Comparison of ENCODE assay signal across 11 mouse cellular contexts in the genomic region with DNA sequence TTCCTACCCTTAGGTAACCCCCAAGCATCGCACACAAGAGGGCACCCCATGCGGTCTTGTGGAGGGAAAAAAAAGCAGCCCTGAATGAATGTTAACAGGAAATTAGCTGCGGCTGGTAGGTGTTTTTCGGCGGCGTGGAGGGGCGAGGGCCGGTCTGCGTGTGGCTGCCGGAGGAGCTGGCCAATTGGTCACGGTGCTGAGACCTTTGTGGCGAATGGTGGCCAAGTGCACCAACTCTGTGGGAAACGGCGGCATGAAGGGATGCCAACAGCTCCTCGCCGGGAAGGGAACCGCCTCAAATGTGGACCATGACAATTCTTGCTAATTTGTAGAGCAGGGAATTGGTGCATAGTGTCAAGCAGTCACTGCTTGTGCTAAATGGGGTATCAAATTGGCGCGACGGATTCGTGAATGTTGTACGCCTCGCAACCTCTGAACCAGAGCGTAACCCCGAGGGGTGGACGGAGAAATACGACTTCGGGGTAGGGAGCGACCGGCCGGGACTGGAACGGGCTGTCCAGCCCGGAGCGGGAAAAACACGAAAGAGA. TPM values are rescaled to one million over a fixed set of nuclear protein-coding genes. Genes with fewer than 3 reads are reported as not detected.
DNase-seq lines count a peak whose midpoint lies in the region; ATAC-seq and TF ChIP-seq lines count a peak whose summit lies in the region.
"Had no signal": no experiment of that assay in that cellular context is flagged by ENCODE, and none has a peak within 500 bp of the region (broad histone marks: within the 10 kb centered on the region; RNA-seq: fewer than 3 reads in every experiment).

No protein-coding gene starts in this region.

- no peak for ATAC-seq in heart, embryonic 16.5 days (replicated peaks; ENCODE audit: extremely low read depth, insufficient read depth, low FRiP score)
- ATAC-seq in forebrain, postnatal 0 days = no peak
- ATAC-seq in midbrain, embryonic 13.5 days = no peak
- ATAC-seq in frontal cortex, adult (ENCODE audit: low TSS enrichment) = no peak

- peaks cover 13% of the 10 kb centered on the region for H3K4me1 ChIP-seq in heart, embryonic 16.5 days (ENCODE audit: control insufficient read depth, insufficient read depth, low read length)
- H3K4me1 ChIP-seq in ES-Bruce4 (ENCODE audit: control insufficient read depth, insufficient read depth, low read length) = no peaks in the 10 kb centered on the region
- H3K4me1 ChIP-seq in forebrain, postnatal 0 days (ENCODE audit: insufficient read depth) = no peaks in the 10 kb centered on the region
- peaks cover 67% of the 10 kb centered on the region for H3K4me1 ChIP-seq in midbrain, embryonic 13.5 days (replicated peaks)

- peaks cover 74% of the 10 kb centered on the region for H3K27me3 ChIP-seq in heart, embryonic 16.5 days (ENCODE audit: control insufficient read depth, insufficient read depth, low read length)
- H3K27me3 ChIP-seq in ES-Bruce4 (ENCODE audit: control insufficient read depth, insufficient read depth, low read length, poor library complexity, severe bottlenecking) = peaks cover 54% of the 10 kb centered on the region
- peaks cover 94% of the 10 kb centered on the region for H3K27me3 ChIP-seq in forebrain, postnatal 0 days (ENCODE audit: insufficient read depth, low read length)
- H3K27me3 ChIP-seq in midbrain, embryonic 13.5 days = peaks cover 87% of the 10 kb centered on the region

- no peak overlapping the region for H3K27ac ChIP-seq in heart, embryonic 16.5 days (ENCODE audit: low read length)
- H3K27ac ChIP-seq in ES-Bruce4 (ENCODE audit: insufficient read depth, low read length) = no peak overlapping the region
- no peak overlapping the region for H3K27ac ChIP-seq in forebrain, postnatal 0 days (ENCODE audit: low read depth, low read length)
- peak overlapping the region; percentile 56 for H3K27ac ChIP-seq in midbrain, embryonic 13.5 days

- TF ChIP-seq POLR2A in ES-Bruce4 (IDR thresholded peaks at IDR 0.05; ENCODE audit: insufficient read depth, low read length) = no peak

- no peaks in the 10 kb centered on the region for H3K36me3 ChIP-seq in heart, embryonic 16.5 days (ENCODE audit: control insufficient read depth, insufficient read depth)
- no peaks in the 10 kb centered on the region for H3K36me3 ChIP-seq in ES-Bruce4 (ENCODE audit: control insufficient read depth, insufficient read depth, low read length, poor library complexity, severe bottlenecking)
- H3K36me3 ChIP-seq in forebrain, postnatal 0 days (ENCODE audit: insufficient read depth) = no peaks in the 10 kb centered on the region
- no peaks in the 10 kb centered on the region for H3K36me3 ChIP-seq in midbrain, embryonic 13.5 days

- 2% methylated on average over 35 of the region's 35 CpGs for WGBS in heart, embryonic 16.5 days
- WGBS in forebrain, postnatal 0 days = 2% methylated on average over 35 of the region's 35 CpGs
- under 1% methylated on average over 35 of the region's 35 CpGs for WGBS in midbrain, embryonic 13.5 days

- peak overlapping the region; percentile 48; the same call in 1 of the 2 replicates for H3K4me3 ChIP-seq in heart, embryonic 16.5 days (ENCODE audit: low read length)
- peak overlapping the region; percentile 12; the same call in 1 of the 2 replicates for H3K4me3 ChIP-seq in ES-Bruce4 (ENCODE audit: low read depth, low read length)
- no peak overlapping the region for H3K4me3 ChIP-seq in forebrain, postnatal 0 days (ENCODE audit: low read depth, low read length)
- H3K4me3 ChIP-seq in midbrain, embryonic 13.5 days (replicated peaks) = peak overlapping the region; percentile 43

- H3K4me2 ChIP-seq in heart, embryonic 16.5 days (ENCODE audit: low read depth, low read length) = peak overlapping the region; percentile 66; the same call in 1 of the 2 replicates
- no peak overlapping the region for H3K4me2 ChIP-seq in forebrain, postnatal 0 days (ENCODE audit: low read depth)
- peak overlapping the region; percentile 59 for H3K4me2 ChIP-seq in midbrain, embryonic 13.5 days (replicated peaks)

- no peak for TF ChIP-seq CTCF in ES-Bruce4 (IDR thresholded peaks at IDR 0.05; ENCODE audit: low read depth, low read length)
- no peak for TF ChIP-seq CTCF in forebrain, postnatal 0 days (IDR thresholded peaks at IDR 0.05; ENCODE audit: low read depth)

- H3K9ac ChIP-seq in heart, embryonic 16.5 days (ENCODE audit: low read length) = no peak overlapping the region
- H3K9ac ChIP-seq in ES-Bruce4 (ENCODE audit: low read depth, poor library complexity, severe bottlenecking) = no peak overlapping the region
- H3K9ac ChIP-seq in forebrain, postnatal 0 days = no peak overlapping the region
- peak overlapping the region; percentile 56 for H3K9ac ChIP-seq in midbrain, embryonic 13.5 days (replicated peaks)

- DNase-seq in heart, postnatal 10 days = no peak
- peak; percentile 43 for DNase-seq in forebrain, postnatal 0 days
- no peak for DNase-seq in spleen, postnatal 36 days (ENCODE audit: low spot score in 2 of 2)
- no peak for DNase-seq in cerebellum, adult 8-10 months

- intact Hi-C loops in heart, postnatal 10 days (cut with DNase I) = no loop called here

- TF ChIP-seq EP300 in ES-Bruce4 (IDR thresholded peaks at IDR 0.05; ENCODE audit: insufficient read depth, low read depth, low read length) = no peak

- no peaks in the 10 kb centered on the region for H3K9me3 ChIP-seq in heart, embryonic 16.5 days (replicated peaks; ENCODE audit: control insufficient read depth, low read length)
- no peaks in the 10 kb centered on the region for H3K9me3 ChIP-seq in ES-Bruce4 (replicated peaks; ENCODE audit: control insufficient read depth, insufficient read depth, low read length, poor library complexity, severe bottlenecking)
- no peaks in the 10 kb centered on the region for H3K9me3 ChIP-seq in forebrain, postnatal 0 days (ENCODE audit: low read length)
- no peaks in the 10 kb centered on the region for H3K9me3 ChIP-seq in midbrain, embryonic 13.5 days

RNA-seq across cellular contexts. Expression of a gene that starts 1.5 kb away (rescaled TPM):
- not detected in 2 replicates for polyA plus RNA-seq in heart, embryonic 16.5 days (2015; fragmentation: Nextera tagmentation; extraction: Ambion mirVana)
- total RNA-seq in heart, postnatal 10 days (2021) = not detected
- not detected in 2 replicates for polyA plus RNA-seq in ES-Bruce4 (2011; ENCODE audit: insufficient read depth, insufficient read length, low read depth, missing spikeins)
- total RNA-seq in forebrain, postnatal 0 days (2014; rRNA removed) = 0.08 and 0.33 TPM in 2 replicates
- polyA plus RNA-seq in forebrain, postnatal 0 days (2015; fragmentation: Nextera tagmentation; extraction: Ambion mirVana) = 0.15 and 0.61 TPM in 2 replicates
- 78.5 and 84.6 TPM in 2 replicates for polyA plus RNA-seq in midbrain, embryonic 13.5 days (2015; fragmentation: Nextera tagmentation; extraction: Ambion mirVana)
- total RNA-seq: layer of hippocampus, postnatal 14 days had no signal
- polyA plus RNA-seq: cortical plate, adult 2 months; small intestine, adult 2 months had no signal

Comparison
In these comparisons a context has a peak if more than half of its experiments do, and no peak if none do; other contexts are left out.
1. RNA of a gene that starts 1.5 kb away (polyA plus RNA-seq): 78.5 to 84.6 TPM in midbrain, embryonic 13.5 days; 0.15 to 0.61 TPM in forebrain, postnatal 0 days, not detected in heart, embryonic 16.5 days and not detected in ES-Bruce4; every median in the first group is over 10 times any median in the second.